Mouse (Mus musculus) heart, adult 18-20 months (tissue): ENCODE results near the gene Rnf149. TPM values are rescaled to one million over a fixed set of nuclear protein-coding genes. Genes with fewer than 3 reads are reported as not detected.
"Not testable (repeated sequence)": the region's sequence is repeated elsewhere in the genome, so short reads cannot be mapped to it uniquely, and the experiment has no call there.

Experiments used
- DNase-seq, 2 experiments: peaks; one replicate each; pipeline ENCODE4 v3.0.0; 2021 to 2022; ENCODE audit warnings: mixed read lengths in 1 of 2
- long read RNA-seq, 2 experiments: library from polyadenylated mRNA; stranded (forward); transcript quantifications; one replicate each; pipeline ENCODE4 v2.0.0; 2021
- total RNA-seq, 2 experiments: library from RNA; stranded (reverse); gene quantifications; 2 replicates each; pipeline ENCODE4 v1.2.3; 2021

Rnf149 gene
- total RNA-seq, result 10 to 100 TPM in 1 of 2 experiments, 1 to 10 TPM in 1; 8.6 to 10.8 TPM
- long read RNA-seq, experiment 1, transcript Rnf149-201 (7 exons, 2,492 nt), result major isoform, 11 of 14 reads
- long read RNA-seq, experiment 1, partial matches to known transcripts, result 0 of 14 reads
- long read RNA-seq, experiment 1, other reads (novel, unspliced or antisense), result 3 of 14 reads
- long read RNA-seq, experiment 2, transcript Rnf149-201 (7 exons, 2,492 nt), result major isoform, 5 of 6 reads
- long read RNA-seq, experiment 2, partial matches to known transcripts, result 0 of 6 reads
- long read RNA-seq, experiment 2, other reads (novel, unspliced or antisense), result 1 of 6 reads

- peak; percentile 96 to 97 for DNase-seq
These were observed at the start of gene Rnf149 for GRCm38 (mm10) chr1:39577253-39577705. Rnf149 (minus strand) TSS chr1:39577405.

GRCm38 (mm10) chr1:39625491-39625890 lies 48.3 kb upstream of the Rnf149 start:
- no peak for DNase-seq

- no peak for DNase-seq
These were observed 46.5 kb upstream of the Rnf149 start for GRCm38 (mm10) chr1:39623729-39624128.

- no peak for DNase-seq
These were observed 45.9 kb upstream of the Rnf149 start for GRCm38 (mm10) chr1:39623106-39623505.

- no peak for DNase-seq
These were observed 41.3 kb upstream of the Rnf149 start for GRCm38 (mm10) chr1:39618524-39618923.

GRCm38 (mm10) chr1:39615526-39615925 lies 38.3 kb upstream of the Rnf149 start:
- DNase-seq, result no peak

- DNase-seq, result peak; percentile 40 to 73
These were observed 37.5 kb upstream of the Rnf149 start for GRCm38 (mm10) chr1:39614462-39615279.

GRCm38 (mm10) chr1:39613061-39613460 lies 35.9 kb upstream of the Rnf149 start:
- no peak for DNase-seq

- no peak for DNase-seq
These were observed 35.3 kb upstream of the Rnf149 start for GRCm38 (mm10) chr1:39612491-39612890.

GRCm38 (mm10) chr1:39608534-39608933 lies 31.3 kb upstream of the Rnf149 start:
- DNase-seq, result no peak

GRCm38 (mm10) chr1:39602477-39602876 lies 25.3 kb upstream of the Rnf149 start:
- no peak for DNase-seq

GRCm38 (mm10) chr1:39598726-39599125 lies 21.5 kb upstream of the Rnf149 start:
- no peak for DNase-seq

GRCm38 (mm10) chr1:39597135-39597534 lies 19.9 kb upstream of the Rnf149 start:
- not testable (repeated sequence) for DNase-seq

GRCm38 (mm10) chr1:39593836-39594235 lies 16.6 kb upstream of the Rnf149 start:
- DNase-seq, result no peak

- DNase-seq, result no peak
These were observed 14.9 kb upstream of the Rnf149 start for GRCm38 (mm10) chr1:39592090-39592489.

GRCm38 (mm10) chr1:39591557-39591956 lies 14.4 kb upstream of the Rnf149 start:
- DNase-seq, result not testable (repeated sequence)

- DNase-seq, result no peak
These were observed 13.0 kb upstream of the Rnf149 start for GRCm38 (mm10) chr1:39590193-39590592.

GRCm38 (mm10) chr1:39585416-39585815 lies 8.2 kb upstream of the Rnf149 start:
- DNase-seq, result no peak

GRCm38 (mm10) chr1:39583173-39583572 lies 6.0 kb upstream of the Rnf149 start:
- no peak for DNase-seq

GRCm38 (mm10) chr1:39581215-39581614 lies 4.0 kb upstream of the Rnf149 start:
- no peak for DNase-seq

- DNase-seq, result peak in 1 of 2 experiments; percentile 51
These were observed 1.9 kb upstream of the Rnf149 start for GRCm38 (mm10) chr1:39579139-39579538.

GRCm38 (mm10) chr1:39578446-39578845 lies 1.2 kb upstream of the Rnf149 start:
- no peak for DNase-seq
